Mouse (Mus musculus) MEL (cell line): Measurements from ENCODE around the gene Hoxa9. TPM values are rescaled to one million over a fixed set of nuclear protein-coding genes. Genes with fewer than 3 reads are reported as not detected.

Experiments used
- DNase-seq: peaks from one replicate; pipeline ENCODE4 v3.0.0; 2011; ENCODE audit warnings: low read depth, low spot score
- H3K27ac ChIP-seq: 2 replicates; pipeline ENCODE4 v1.5.1; 2012; ENCODE audit warnings: low read depth, mild to moderate bottlenecking, control low read depth, low read length, moderate library complexity; ENCODE audit not compliant: control insufficient read depth
- H3K27me3 ChIP-seq, 2 experiments: fragments of 150-350 bp in 1 of 2; sonication (generic) in 1 of 2; 2 replicates each; pipeline ENCODE4 v1.6.1; 2012; ENCODE audit warnings: low read length in 2 of 2, mild to moderate bottlenecking in 2 of 2, improper control_type of control experiment in 1 of 2, moderate library complexity in 1 of 2; ENCODE audit not compliant: insufficient read depth in 2 of 2, control insufficient read depth in 1 of 2
- H3K36me3 ChIP-seq, 2 experiments: 2 replicates each; pipeline ENCODE4 v1.6.1; 2012 to 2014; ENCODE audit warnings: low read length in 2 of 2, improper control_type of control experiment in 1 of 2, inconsistent platforms in 1 of 2, mild to moderate bottlenecking in 1 of 2; ENCODE audit not compliant: insufficient read depth in 2 of 2, control insufficient read depth in 1 of 2
- H3K4me1 ChIP-seq, 2 experiments: fragments of 150-350 bp in 1 of 2; sonication (generic) in 1 of 2; 2 replicates each; pipeline ENCODE4 v1.6.1; 2012; ENCODE audit warnings: low read length in 2 of 2, improper control_type of control experiment in 1 of 2, mild to moderate bottlenecking in 1 of 2; ENCODE audit not compliant: insufficient read depth in 2 of 2, control insufficient read depth in 1 of 2
- H3K4me3 ChIP-seq, 2 experiments: fragments of 150-350 bp in 1 of 2; sonication (generic) in 1 of 2; 2 replicates each; pipeline ENCODE4 v1.5.1; 2012; ENCODE audit warnings: low read depth in 2 of 2, low read length in 2 of 2, mild to moderate bottlenecking in 2 of 2, moderate library complexity in 2 of 2, control low read depth in 1 of 2, improper control_type of control experiment in 1 of 2; ENCODE audit not compliant: control insufficient read depth in 1 of 2, insufficient read depth in 1 of 2
- H3K79me2 ChIP-seq: 2 replicates; pipeline ENCODE4 v1.6.1; 2012; ENCODE audit warnings: mild to moderate bottlenecking, low read length, moderate library complexity; ENCODE audit not compliant: control insufficient read depth, poor library complexity, insufficient read depth
- H3K9ac ChIP-seq: 2 replicates; pipeline ENCODE4 v1.6.1; 2012; ENCODE audit warnings: low read depth, mild to moderate bottlenecking, control low read depth, low read length, moderate library complexity; ENCODE audit not compliant: control insufficient read depth, poor library complexity, severe bottlenecking
- H3K9me3 ChIP-seq: fragments of 150-350 bp; sonication (generic); replicated peaks from 2 replicates; pipeline ENCODE4 v1.6.1; 2012; ENCODE audit warnings: mild to moderate bottlenecking, low read length, improper control_type of control experiment, moderate library complexity; ENCODE audit not compliant: insufficient read depth
- BHLHE40 ChIP-seq: IDR thresholded peaks from 2 replicates; pipeline ENCODE4 v1.6.1; 2012; ENCODE audit warnings: low read depth, mild to moderate bottlenecking, inconsistent platforms, low read length, improper control_type of control experiment, borderline replicate concordance
- CHD2 ChIP-seq: IDR thresholded peaks from 2 replicates; pipeline ENCODE4 v1.6.1; 2011; ENCODE audit warnings: low read length, improper control_type of control experiment
- ELF1 ChIP-seq: IDR thresholded peaks from 2 replicates; pipeline ENCODE4 v1.6.1; 2014; ENCODE audit warnings: low read depth, mild to moderate bottlenecking, inconsistent platforms, low read length, improper control_type of control experiment, moderate library complexity
- ETS1 ChIP-seq: IDR thresholded peaks from 2 replicates; pipeline ENCODE4 v1.6.1; 2012; ENCODE audit warnings: low read depth, mild to moderate bottlenecking, inconsistent platforms, low read length, improper control_type of control experiment, moderate library complexity
- HCFC1 ChIP-seq: IDR thresholded peaks from 2 replicates; pipeline ENCODE4 v1.6.1; 2012; ENCODE audit warnings: low read depth, mild to moderate bottlenecking, inconsistent platforms, low read length, improper control_type of control experiment, moderate library complexity
- JUND ChIP-seq: IDR thresholded peaks from 2 replicates; pipeline ENCODE4 v1.6.1; 2011; ENCODE audit warnings: low read depth, mild to moderate bottlenecking, improper control_type of control experiment, low read length
- MAFK ChIP-seq: IDR thresholded peaks from 2 replicates; pipeline ENCODE4 v1.6.1; 2011; ENCODE audit warnings: low read depth, mild to moderate bottlenecking, low read length, improper control_type of control experiment, borderline replicate concordance
- MYB ChIP-seq: IDR thresholded peaks from 2 replicates; pipeline ENCODE4 v1.6.1; 2011; ENCODE audit warnings: mild to moderate bottlenecking, low read depth, low read length, improper control_type of control experiment
- NELFE ChIP-seq: IDR thresholded peaks from 2 replicates; pipeline ENCODE4 v1.6.1; 2011; ENCODE audit warnings: low read depth, low read length, improper control_type of control experiment
- POLR2AphosphoS5 ChIP-seq: IDR thresholded peaks from 2 replicates; pipeline ENCODE4 v1.6.1; 2012; ENCODE audit warnings: low read depth, borderline replicate concordance, mild to moderate bottlenecking, inconsistent platforms, low read length, moderate library complexity, mixed read lengths
- RAD21 ChIP-seq: IDR thresholded peaks from 2 replicates; pipeline ENCODE4 v1.6.1; 2011; ENCODE audit warnings: mild to moderate bottlenecking, low read depth, low read length, improper control_type of control experiment
- SIN3A ChIP-seq: IDR thresholded peaks from 2 replicates; pipeline ENCODE4 v1.6.1; 2012; ENCODE audit warnings: low read length, improper control_type of control experiment, inconsistent platforms
- SMC3 ChIP-seq: IDR thresholded peaks from 2 replicates; pipeline ENCODE4 v1.6.1; 2011; ENCODE audit warnings: low read depth, low read length, improper control_type of control experiment
- TAL1 ChIP-seq: IDR thresholded peaks from 2 replicates; pipeline ENCODE4 v1.6.1; 2012; ENCODE audit warnings: mild to moderate bottlenecking, inconsistent platforms, low read length, moderate library complexity, mixed read lengths
- UBTF ChIP-seq: IDR thresholded peaks from 2 replicates; pipeline ENCODE4 v1.6.1; 2012; ENCODE audit warnings: low read depth, mild to moderate bottlenecking, inconsistent platforms, low read length, improper control_type of control experiment, moderate library complexity, borderline replicate concordance; ENCODE audit not compliant: insufficient read depth
- ZC3H11A ChIP-seq: IDR thresholded peaks from 2 replicates; pipeline ENCODE4 v1.6.1; 2012; ENCODE audit warnings: low read depth, mild to moderate bottlenecking, inconsistent platforms, low read length, improper control_type of control experiment
- polyA plus RNA-seq, 2 experiments: library from polyadenylated mRNA; stranded (reverse) in 1 of 2; unstranded in 1 of 2; fragments of >175 nt in 1 of 2; fragments of >200 nt in 1 of 2; gene quantifications; 2 replicates each; pipeline versions ENCODE4 v1.2.1 to v1.2.4; 2012; ENCODE audit warnings: low replicate concordance in 2 of 2, low read depth in 1 of 2; ENCODE audit not compliant: insufficient read length in 2 of 2, insufficient read depth in 1 of 2, missing spikeins in 1 of 2
- total RNA-seq: library from RNA; depleted of rRNA; stranded (reverse); fragments of 300-350 nt; gene quantifications from 2 replicates; pipeline ENCODE4 v1.2.3, GENCODE M21; 2012

The Hoxa9 gene
- total and polyA plus RNA-seq, 3 experiments = not detected

GRCm38 (mm10) chr6:52214271-52214670, 16.6 kb downstream of the Hoxa9 start:
- H3K79me2 ChIP-seq = no peaks in the 10 kb centered on the region
- TF ChIP-seq SMC3 = no peak
- TF ChIP-seq CHD2 = no peak
- TF ChIP-seq MYB = no peak
- no peak for TF ChIP-seq TAL1
- H3K4me1 ChIP-seq = no peaks in the 10 kb centered on the region
- H3K9me3 ChIP-seq = no peaks in the 10 kb centered on the region
- DNase-seq = no peak
- H3K9ac ChIP-seq = no peak overlapping the region
- no peaks in the 10 kb centered on the region for H3K27me3 ChIP-seq
- no peak overlapping the region for H3K4me3 ChIP-seq
- no peaks in the 10 kb centered on the region for H3K36me3 ChIP-seq
- no peak overlapping the region for H3K27ac ChIP-seq

- Histone ChIP-seq H3K27ac (no peak within 1 kb of the TSS), H3K79me2 (no peaks in the 10 kb centered on the region), H3K4me3 (no peak within 1 kb of the TSS), H3K36me3 (no peaks in the 10 kb centered on the region), H3K9ac (no peak within 1 kb of the TSS), H3K9me3 (no peaks in the 10 kb centered on the region), H3K4me1 (no peaks in the 10 kb centered on the region), H3K27me3 (no peaks in the 10 kb centered on the region)
- no peak for DNase-seq
- TF ChIP-seq ELF1 = no peak
- TF ChIP-seq HCFC1 = no peak
- no peak for TF ChIP-seq BHLHE40
- no peak for TF ChIP-seq SIN3A
These were observed 17.5 kb downstream of the Hoxa9 start, which contains the start of the genes Hoxa3 and Gm28308 for GRCm38 (mm10) chr6:52213119-52213986. Hoxa3 (minus strand) TSS chr6:52213336. Gm28308 (minus strand) TSS chr6:52213339.

GRCm38 (mm10) chr6:52212556-52213118, 18.3 kb downstream of the Hoxa9 start:
- no peak overlapping the region for H3K9ac ChIP-seq
- H3K79me2 ChIP-seq = no peaks in the 10 kb centered on the region
- no peak for DNase-seq
- H3K4me1 ChIP-seq = no peaks in the 10 kb centered on the region
- H3K9me3 ChIP-seq = no peaks in the 10 kb centered on the region
- no peak for TF ChIP-seq UBTF
- no peak for TF ChIP-seq NELFE
- no peak for TF ChIP-seq MYB
- TF ChIP-seq ETS1 = no peak
- TF ChIP-seq JUND = no peak
- no peak for TF ChIP-seq ZC3H11A
- no peak for TF ChIP-seq POLR2AphosphoS5
- no peak for TF ChIP-seq RAD21
- no peak for TF ChIP-seq MAFK
- H3K4me3 ChIP-seq = no peak overlapping the region
- H3K27me3 ChIP-seq = no peaks in the 10 kb centered on the region
- no peaks in the 10 kb centered on the region for H3K36me3 ChIP-seq
- no peak overlapping the region for H3K27ac ChIP-seq
